Mouse (Mus musculus) cerebellum, adult 9-10 months (tissue): ENCODE data around the gene 2010111I01Rik.

ENCODE experiments used
- DNase-seq: peaks from one replicate; pipeline ENCODE4 v3.0.0; 2022

2010111I01Rik gene

DNA sequence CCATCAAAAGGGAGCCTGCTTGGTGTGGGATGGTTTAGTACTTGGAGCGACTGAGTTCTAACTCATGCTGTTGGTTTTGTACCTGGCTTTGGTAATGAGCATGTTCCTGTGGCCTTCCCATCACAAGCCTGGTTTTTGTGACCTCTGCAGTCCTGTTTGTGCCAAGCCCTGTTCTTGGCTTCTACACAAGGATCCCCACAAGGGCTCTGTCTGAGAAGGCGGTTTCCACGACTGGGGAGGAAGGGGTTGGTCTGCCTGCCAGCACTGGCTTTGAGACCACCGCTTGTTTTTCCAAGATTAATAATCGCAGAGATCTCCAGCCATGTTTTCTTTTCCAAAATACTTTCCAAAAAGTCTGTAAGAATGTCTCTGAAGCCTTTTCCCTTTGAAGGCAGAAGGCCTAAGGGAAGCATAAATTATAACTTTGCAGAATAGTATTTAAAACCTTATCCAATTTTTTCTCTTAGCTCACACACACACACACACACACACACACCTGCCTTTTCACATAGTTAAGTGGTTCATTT is 67.7 kb downstream of the 2010111I01Rik start:
- DNase-seq, result no peak

DNA sequence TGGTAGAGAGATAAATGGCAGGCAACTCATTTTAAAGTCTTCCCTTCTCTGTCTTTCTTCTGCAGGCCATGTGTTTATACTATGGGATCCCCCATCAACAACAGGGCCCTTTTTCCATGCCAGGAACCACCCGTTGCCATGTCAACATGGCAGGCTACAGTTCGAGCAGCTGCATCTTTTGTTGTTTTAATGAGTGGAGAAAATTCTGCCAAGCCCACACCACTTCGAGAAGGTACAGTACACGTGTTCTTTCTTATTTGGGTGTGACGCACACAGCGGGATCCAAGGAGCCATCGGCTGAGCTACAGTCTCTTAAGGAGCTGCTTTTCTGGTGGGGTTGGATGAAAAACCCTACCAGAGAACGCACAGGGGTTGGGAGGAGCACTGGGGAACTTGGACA is 68.3 kb downstream of the 2010111I01Rik start:
- no peak for DNase-seq

DNA sequence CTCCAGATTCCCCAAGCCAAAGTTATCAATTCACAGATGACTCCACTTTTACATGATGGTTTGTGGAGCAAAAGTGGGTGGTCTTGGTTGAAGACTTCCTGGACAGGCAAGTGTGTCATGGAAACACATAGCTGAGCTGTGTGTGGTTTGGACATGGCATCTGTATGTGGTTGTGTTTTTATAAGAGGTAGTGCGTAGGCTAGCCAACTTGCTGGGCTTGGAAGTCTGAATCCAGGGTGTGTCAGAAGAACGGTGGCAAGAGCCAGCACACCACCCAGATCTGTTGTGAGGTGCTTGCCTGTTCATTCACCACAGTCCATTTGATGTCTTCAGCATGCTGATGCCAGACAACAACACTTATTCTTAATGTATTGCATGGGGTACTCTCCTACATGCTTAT is 68.7 kb downstream of the 2010111I01Rik start:
- no peak for DNase-seq

DNA sequence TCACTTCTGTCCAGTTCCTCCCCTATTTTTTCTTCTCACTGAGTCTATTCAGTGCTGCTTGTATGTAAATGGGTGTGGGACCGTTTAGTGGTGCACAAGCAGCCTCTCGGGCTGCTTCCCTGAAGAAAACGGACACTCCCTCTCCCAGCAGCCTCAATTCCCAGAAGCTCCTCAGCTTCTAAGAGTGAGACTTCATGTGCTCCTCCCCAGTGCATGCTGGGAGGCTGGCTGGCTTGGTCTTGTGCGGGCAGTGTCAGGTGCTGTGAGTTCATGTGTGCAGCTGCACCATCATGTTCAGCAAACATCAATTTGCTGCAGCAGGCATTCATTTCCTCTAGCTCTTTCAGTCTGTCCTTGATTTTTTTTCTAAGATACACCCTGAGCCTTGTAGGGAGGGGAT is 70.0 kb downstream of the 2010111I01Rik start:
- no peak for DNase-seq

DNA sequence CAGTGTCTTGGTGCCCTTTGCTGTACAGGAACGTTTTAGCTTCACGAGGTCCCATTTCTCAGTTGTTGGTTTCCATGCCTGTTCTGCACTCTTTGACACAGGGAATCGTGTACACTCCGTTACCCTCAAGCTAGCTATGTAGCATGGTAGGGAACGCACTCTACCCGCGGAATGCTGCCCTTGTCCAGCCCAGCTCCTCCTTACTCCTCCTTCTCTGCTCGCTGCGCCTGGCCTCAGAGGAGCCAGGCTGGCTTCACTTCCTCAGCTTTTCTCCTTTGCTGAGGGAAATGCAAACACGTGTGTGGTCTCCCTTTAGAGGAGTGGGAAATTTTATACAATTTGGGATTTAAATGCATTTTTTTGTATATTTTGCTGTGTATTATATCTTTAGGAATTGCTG is 73.2 kb downstream of the 2010111I01Rik start:
- DNase-seq, result no peak

DNA sequence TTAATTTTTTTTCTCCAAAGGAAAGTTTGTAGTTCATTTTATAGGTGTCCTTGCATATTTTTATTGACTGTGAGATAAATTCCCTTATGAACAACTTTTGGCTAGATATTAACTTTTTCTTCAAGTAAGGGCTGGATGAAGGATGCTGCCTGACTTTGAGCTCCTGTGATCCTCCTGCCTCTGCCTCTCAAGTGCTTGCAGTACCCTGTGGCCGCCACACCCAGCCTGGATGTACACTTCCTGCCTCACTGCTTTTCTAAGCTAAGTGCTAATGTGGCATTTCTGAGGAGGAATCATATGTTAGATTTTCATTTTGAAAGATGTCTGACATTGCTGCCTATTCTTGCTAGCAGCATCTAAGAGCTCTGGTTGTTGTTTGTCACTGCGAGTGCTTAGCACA is 73.7 kb downstream of the 2010111I01Rik start:
- no peak for DNase-seq

DNA sequence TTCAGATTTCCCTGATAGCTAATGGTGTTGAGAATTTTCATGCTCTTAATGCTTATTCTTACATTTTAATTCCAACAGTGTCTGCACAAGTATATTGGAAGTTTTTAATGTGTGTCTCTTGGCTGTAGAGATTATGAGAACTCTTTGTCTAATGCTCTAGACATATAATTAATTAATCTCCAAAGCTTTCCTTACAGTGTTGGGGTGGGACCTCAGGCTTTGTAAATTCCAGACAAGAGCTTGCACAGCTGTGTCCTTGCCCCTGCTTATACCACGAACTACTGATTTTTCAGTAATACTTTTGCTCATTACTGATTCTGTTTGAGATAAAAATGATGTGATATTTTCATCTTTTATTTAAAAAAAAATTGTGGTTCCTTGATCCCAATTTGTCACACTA is 74.2 kb downstream of the 2010111I01Rik start:
- DNase-seq, result no peak

DNA sequence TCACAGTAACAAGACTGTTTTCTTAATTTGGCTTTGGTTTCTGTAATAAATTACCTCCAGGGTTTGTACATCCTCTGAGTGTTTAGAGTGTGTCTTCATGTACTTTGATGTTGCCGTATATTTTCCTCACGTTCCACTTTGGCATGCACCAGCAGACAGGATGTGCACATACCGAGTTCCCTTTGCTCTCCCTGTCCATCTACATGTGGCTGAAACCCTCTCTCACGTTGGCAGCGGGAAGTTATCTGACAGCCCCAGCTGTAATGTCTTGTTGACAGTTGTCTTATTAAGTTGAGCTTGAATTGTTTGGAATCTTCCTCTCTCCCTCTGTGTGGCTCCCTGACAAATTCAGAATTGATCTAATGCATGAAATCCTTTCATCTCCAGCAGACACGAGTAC is 74.6 kb downstream of the 2010111I01Rik start:
- no peak for DNase-seq

DNA sequence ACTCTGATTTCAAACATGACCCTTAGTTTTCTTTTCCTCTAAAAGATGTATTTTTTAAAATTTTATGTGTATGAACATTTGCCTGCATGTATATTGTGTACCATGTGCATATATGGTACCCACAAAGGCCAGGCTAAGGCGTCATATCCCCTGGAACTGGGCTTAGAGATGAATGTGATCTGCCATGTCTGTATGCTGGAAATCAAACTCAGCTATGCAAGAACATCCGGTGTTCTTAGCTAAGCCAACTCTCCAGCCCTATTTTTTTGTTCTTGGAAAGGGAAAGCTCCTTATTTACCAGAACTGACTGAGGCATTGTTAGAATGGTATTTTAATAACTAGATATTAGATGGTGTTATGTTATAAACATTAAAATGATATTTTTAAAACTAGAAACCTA is 75.2 kb downstream of the 2010111I01Rik start:
- no peak for DNase-seq

DNA sequence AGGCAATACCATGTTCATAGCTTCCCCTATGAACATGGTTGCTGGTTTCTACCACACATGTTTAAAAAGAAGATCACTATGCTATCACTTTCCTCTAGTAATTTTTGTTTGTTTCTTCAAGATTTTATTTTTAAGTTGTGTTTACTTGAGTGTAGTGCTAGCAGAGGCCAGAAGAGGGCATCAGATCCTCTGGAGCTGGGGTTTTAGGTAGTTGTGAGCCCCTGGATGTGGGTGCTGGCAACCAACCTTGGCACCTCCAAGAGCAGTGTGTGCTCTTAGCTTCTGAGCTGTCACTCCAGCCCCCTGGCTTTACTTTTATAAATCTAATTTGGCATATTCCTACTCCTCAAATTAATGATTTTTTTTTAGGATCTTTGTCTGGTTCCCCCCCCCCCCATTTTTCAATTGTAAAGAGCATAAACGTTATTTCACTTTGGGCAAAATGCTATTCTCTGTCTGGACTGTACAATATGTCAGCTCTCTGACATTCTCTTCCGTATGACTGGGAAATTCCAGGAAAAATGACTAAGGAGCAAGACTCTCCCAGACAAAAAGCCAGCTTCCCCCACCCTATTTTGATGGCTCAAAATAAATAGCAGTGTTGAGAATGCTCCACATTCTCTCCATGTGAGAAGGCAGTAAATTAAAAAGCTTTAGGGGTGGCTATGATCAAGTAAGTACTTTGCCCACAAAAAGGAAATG is 81.0 kb downstream of the 2010111I01Rik start:
- DNase-seq, result no peak

DNA sequence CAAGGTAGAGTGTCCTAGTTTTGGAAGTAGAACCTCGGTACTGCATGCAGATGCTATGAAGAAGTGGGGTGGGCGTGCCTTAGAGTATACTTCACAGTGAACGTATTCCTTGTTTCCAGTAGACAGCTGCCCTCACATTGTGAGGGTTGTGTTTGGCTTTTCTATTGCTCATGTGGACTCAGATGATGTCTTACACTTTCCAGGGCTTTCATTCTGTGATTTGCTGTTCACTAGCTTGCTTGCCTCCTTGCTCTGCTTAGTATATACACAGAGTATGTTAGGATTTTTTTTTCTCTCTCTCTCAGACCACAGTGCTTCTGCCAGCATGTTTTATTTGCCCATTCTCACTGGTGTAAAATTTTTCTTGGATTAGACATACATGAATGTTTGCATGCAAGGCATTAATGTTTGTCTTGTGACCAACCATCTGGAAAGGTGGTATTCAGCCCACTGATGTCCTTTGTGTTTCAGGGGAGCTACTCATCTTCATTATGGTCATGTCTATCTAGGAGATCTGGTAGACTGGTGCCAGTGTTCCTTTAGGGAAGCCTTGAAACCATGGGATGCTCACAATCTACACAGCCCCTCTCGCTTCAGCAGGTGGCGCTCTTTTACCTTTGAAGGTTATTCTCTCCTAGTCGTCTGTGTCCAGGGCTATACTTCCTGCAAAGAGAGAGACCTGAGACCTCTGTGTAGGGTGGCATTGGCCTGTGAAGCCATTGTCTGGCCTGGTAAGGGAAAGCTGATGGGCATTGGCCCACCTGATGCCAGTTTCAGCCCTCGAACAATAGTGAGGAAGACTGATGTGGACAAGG is 81.7 kb downstream of the 2010111I01Rik start:
- peak; percentile 83 for DNase-seq

DNA sequence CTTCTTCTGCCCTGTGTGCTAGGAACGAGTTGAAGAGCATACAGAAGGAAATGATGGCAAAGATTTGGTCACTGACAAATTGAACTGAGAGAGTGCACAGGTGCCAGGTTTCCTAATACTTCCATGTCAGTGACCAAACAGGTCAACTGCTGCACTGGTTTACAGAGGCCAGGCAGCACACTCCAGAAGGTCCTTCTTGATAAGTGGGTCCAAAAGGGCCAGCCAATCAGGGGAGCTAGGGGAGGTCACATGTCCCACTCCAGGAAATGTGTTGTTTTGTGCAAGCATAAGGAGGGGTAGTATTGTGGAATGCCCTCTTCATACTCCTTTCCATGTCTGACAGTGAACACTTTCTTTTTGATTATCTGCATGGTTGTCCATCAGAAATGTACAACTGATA is 99.0 kb downstream of the 2010111I01Rik start:
- no peak for DNase-seq

DNA sequence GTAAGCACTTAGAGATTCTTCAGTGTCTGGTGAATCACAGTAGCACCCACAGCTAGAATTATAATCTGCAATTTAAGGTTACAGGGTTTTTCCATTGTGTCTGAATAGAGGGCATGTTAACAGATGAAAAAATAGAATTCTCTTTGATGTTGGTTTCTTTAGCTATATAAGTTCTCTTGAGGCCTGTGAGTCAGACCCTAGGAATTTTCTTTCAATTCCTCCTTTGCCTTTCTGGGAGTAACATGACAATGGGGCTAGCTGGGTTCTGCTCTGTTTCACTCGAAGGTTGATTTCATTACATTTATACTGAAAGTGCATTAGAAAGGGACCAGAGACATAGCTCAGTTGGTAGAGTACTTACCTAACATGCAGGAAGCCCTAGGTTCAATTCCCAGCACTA is 101.9 kb downstream of the 2010111I01Rik start:
- DNase-seq, result no peak

DNA sequence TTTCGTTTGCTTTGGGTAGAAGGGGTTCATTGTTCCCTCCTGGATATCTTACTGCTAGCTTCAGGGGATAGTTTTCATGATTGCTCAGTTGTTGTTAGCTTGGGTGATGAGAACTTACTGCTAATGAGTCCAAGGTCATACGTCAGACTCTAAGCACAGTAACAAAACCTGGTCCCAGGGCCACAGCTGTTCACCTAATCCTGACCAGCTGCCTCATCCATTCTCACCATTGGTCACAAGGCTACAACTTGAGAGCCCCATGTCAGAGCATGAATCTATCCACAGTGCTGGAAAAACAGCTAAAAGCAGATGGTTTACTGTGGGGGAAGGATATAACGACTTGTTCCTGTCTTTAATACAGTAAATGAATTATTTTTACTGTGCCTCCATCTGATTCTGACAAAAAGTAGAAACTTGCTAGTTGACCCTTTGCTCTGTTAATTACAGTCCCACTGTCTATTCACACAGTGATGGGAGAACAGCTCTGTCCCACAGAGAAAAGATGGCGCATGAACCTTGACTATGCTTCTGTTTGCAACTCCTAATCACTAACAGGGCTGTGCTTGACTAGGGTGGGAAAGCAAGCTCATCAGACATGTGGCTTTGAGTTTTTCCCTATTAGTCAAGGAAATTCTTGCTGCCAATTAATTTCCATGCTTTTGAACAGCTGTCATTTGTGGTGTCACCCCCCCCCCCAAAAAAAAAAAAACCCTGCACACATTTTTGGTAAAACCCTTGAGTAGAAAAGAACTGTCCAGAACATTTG is 103.9 kb downstream of the 2010111I01Rik start:
- no peak for DNase-seq

DNA sequence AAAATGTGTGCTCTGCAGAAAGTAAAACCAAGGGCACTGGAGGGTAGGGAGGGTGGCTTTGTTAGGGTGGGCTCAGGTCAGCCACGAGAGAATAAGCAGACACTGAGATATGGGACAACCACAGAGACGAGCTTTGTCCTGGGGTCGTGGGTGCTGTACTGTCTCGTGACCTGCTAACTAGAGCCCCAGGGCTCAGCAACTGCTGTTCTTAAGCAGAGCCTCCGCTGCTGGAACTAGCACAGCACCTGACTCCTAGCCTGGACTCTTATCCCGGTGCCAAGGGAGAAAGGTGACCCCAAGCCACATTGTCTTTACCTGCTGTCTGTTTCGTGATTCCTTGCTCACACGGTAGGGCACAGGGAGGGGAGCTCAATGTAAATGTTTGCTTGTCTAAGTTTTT is 107.2 kb downstream of the 2010111I01Rik start:
- no peak for DNase-seq

DNA sequence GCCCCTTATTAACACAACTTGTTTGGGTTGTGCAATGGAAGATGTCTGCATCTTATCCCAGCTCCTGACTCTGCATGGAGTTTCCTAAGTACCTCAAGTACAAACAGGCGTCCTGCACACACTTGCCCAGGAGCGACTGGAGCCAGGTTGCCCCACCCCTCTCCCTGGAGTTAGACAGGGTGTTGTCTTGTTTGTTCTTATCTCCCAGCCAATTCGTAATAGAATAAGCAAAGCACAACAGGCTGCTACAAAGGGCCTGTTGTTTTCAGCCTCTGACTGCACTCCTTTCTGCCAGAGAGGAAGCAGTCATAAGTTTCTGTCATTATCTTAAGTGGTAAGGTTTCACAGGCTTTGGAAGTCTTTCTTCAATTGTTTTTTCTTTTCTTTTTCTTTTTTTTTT is 107.7 kb downstream of the 2010111I01Rik start:
- no peak for DNase-seq

DNA sequence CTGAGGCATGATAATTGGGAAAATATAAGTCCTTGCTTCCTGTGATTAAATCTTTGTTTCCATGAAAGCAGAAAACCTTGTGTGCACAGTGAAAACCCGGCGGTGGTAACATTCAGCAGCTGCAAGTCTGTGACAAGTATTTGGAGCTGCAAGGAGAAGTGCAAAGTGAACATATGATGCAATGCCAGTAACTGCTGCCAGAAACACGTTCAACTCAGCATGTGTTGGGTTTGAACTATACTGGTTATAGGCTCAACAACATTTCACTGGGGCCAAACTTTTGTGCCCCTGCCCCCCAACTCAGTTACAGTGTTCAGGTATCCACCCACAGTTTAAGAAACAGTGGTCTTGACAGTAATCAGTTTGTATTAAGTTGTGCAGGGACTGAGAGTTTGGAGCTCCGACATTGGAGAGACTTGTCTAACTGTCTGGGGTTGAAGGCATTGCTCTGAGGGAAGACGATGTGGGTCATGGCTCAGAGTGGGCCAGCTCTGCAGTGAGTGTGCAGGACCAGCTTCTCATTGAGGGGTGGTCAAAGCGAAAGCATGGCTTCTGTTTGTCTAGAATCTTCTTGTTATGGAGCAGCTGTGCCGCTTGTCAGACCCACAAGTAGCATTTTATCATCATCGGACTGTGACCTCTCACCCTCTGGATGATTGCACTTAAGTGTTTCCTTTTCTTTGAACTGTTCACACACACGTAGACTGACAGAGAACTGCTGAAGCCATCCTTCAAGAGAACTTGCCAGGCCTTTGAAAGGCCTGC is 109.4 kb downstream of the 2010111I01Rik start:
- DNase-seq, result no peak

DNA sequence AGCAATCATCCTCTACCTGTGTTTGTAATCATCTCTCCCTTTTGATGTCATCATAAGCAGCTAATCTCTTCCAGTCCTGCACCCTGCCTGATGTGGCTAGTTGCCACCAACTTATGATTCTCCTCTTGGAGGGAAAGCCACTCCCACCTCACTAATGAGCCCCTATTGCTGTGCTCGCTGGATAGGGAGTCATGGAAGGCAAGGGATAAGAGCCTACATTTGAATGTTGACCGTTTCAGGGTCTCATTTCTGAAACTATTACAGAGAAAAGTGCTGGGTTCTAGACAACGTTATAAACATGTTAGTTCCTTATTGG is 109.9 kb downstream of the 2010111I01Rik start:
- no peak for DNase-seq

DNA sequence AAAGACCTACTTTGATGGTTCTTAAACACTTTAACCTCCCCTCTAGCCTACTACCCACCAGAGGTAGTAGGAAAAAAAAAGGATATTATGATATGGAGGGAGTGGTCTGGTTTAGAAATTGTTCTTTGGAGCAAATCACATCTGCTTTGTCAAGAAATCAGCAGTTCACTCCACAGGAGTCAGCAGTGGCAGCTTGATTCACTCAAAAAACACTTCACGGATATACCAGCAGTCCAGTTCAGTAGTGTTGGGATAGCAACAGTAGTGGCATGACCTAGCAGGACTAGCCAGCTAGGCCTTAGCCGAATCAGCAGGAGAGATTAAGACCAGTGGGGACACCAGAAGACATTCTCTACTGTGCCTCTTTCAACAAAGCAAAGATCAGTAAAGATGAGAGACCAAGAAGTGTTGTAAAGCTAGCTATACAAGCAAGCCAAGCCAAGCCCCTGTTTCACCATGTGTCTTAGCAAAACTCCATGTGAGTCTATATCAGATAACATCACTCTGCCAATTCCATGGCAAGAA is 110.7 kb downstream of the 2010111I01Rik start:
- DNase-seq, result no peak

DNA sequence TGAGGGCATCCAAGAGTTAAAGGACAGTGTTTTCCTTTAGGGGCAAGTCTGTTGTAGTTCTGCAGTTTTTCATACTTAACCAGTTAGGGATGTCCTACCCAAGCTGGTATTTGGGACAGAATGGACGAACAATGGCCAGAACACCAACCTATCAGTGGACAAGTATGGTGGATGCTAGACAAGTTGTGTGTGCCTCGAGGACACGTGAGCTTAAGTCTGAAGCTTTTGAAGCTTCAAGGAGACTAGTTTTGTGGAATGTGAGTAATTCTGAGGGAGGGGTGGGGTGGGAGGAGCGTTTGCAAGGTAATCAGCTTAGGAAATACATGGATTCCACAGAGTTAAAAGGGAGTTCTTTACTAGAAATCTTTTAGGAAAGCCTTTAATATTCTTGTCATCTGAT is 115.5 kb downstream of the 2010111I01Rik start:
- no peak for DNase-seq

DNA sequence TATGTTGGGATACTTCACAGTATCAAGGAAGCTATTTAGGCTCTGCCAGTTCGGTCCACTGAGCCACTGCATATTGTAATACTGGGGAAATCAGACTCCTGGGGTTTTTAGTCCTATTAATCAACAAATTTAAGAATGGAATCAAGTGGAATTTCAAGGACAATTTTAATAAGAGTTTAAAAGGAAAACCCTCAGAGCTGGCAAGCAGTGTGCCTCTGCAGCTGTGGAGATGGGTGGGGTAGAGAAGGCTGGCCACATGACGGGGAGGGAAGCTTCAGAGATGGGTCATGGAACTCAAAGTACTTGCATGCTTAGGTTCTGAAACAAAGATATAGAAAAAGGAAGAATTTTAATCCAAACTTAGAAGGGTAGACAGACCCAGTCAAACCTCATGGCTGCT is 116.1 kb downstream of the 2010111I01Rik start:
- no peak for DNase-seq

DNA sequence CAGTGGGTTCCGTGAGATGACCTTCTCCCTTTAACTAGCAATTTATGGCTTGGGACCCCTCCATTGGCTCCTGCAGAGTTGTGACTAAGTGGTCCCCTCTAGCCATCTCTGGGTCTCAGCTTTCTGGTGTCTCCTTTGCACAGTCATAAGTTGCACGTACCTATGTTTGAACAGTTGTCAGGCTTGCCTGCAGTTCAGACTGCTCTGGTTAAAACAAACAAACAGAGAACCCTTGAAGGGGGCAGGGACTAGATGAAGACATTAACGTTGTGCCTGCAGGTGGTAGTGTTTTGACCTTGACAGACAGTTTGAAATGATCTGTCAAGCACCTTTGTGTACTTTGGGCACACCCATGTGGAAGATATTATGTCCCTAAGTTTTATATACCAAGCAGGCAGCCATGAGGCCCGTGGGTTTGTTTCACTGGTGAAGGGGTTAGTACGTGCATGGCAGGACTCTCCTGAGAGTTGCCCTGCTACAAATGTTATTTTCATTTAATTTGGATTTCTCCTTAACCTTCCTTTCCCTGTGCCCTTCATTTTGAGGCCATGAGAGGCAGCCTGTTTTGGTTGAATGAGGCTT is 118.0 kb downstream of the 2010111I01Rik start:
- no peak for DNase-seq
